Mouse (Mus musculus) MEL-GATA-1-ER (cell line): Measurements from ENCODE around the gene Tunar.

Experiments
- DNase-seq: peaks from one replicate; pipeline ENCODE4 v3.0.0-alpha.2; 2012; ENCODE audit warnings: low read depth; ENCODE audit errors: extremely low read depth

Gene Tunar

DNA sequence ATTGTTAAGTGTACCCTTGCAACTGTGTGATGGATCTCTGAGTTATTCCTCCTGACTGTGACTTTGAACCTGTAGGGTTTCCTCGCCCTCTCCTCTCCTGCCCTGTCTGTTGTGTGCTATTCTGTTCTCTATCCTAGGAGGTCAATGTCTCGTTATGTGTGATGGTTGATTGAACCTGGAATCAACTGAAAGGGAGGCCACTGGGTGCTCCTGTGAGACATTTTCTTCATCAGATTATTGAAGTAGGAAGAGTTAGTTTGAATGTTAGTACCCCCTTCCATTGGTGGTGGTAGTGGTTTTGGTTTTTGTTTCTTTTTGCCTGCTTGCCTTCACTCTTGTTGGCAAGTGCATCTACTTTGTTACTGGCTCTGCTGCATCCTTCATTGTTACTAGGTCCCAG is at the start of gene Tunar:
Gene Tunar, plus strand, starts transcription at position 301 of the 400 bp plus-strand sequence.
- DNase-seq: no peak

DNA sequence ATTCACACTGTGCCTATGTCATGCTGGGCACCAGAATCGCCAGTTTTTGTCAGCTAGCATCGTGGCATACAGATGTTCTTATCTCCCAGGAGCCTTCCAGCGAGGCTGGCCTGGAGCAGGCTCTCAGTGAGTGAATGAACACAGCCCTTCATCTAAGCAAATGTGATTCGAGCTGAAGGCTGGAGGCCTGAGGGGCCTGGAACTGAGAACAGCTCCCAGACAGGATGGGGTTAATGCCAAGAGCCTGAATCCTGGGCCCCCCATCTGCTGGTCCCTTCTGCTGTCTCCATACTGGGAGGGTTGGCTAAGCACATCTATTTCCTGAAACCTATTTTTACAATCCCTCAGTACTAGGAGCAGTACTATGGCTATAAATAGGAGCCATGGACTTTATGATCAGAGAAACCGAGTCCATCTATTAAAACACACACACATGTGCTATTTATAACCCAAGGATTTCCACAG is 21.1 kb upstream of the Tunar start:
- DNase-seq: no peak

DNA sequence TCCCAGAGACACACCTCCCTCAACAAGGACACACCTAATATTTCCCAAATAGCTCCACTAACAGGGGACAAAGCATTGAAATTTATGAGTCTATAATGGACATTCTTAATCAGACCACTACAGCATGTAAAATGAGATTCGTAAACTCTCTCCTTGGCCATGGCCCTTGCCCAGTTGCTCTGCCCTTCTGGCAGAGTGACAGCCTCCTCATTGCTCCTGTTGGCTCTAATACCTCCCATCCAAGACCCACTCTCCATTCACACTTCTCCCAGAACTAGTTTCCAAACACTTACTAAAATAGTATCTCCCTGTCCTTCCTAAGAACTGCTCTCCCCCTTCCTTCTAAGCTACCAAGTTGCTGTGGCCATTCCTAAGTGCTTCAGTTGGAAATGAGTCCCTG is 19.3 kb upstream of the Tunar start:
- no peak for DNase-seq

DNA sequence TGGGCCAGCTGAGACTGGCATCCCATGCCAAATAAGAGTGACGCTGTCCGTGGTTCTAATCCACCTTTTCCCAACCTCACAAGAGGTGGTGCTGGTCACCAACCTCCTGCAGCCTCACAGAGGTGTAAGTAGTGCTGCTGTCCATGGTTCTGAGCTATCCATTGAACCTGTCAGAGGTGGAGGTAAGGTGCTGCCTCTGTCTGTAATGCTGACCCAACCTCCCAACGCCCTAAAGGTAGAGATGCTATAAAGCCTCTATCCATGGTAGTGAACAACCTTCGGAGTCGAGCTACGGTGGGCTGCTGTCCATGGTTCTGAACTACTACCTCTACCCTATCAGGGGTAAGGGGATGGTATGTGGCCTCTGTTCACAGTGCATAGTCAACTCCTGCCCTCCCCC is 11.5 kb upstream of the Tunar start:
- no peak for DNase-seq

DNA sequence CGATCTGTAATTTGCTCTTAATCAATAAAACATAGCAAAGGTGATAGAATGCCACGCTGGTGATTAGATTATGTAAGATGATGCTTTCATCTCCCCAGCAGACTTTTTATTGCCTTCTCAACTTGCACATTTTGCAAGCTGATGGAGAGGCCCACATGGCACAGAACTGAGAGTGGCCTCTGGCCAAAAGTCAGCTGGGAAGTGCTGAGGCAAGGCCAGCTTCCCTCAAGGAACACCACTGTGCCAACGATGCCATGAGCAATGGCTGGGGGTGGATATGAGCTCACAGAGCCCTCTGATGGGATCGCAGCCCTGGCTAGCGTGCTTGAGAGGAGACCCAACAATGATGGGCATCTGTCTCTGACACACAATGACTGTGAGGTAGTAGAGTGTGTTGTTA is 6.6 kb upstream of the Tunar start:
- no peak for DNase-seq

DNA sequence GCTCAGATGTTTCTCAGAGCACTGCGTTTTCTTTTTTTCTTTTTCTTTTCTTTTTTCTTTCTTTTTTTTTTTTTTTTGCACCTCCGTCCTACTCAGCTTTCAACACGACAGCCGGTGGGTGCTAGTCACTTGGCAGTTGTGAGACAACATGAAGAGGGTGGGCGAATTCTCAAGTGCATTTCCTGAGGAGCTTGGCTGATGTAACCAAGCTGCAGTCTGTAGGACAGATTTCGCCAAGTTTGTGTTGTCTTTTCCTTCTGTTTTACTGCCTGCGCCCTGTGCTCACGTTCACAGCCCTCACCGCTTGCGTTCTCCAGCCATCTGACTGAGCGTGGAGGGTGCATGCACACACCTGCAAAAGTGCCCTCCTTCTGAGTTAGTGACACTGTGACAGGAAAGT is 5.3 kb upstream of the Tunar start:
- no peak for DNase-seq

DNA sequence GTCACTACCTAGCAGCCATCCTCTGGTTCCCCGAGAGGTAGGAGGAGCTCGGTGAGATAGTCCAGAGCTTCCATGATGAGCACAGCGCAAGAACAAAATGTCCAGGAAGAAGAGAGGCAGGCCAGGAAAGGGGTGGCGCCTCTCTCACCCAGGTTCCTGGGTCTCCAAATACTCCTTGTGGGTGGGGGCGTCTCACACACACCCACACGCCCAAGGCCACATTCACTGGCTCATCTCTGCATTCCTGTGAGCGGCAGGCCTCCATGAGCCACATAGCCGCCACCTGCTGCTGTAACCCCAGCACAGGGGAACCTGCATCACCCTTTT is 2.4 kb downstream of the Tunar start:
- DNase-seq: no peak

DNA sequence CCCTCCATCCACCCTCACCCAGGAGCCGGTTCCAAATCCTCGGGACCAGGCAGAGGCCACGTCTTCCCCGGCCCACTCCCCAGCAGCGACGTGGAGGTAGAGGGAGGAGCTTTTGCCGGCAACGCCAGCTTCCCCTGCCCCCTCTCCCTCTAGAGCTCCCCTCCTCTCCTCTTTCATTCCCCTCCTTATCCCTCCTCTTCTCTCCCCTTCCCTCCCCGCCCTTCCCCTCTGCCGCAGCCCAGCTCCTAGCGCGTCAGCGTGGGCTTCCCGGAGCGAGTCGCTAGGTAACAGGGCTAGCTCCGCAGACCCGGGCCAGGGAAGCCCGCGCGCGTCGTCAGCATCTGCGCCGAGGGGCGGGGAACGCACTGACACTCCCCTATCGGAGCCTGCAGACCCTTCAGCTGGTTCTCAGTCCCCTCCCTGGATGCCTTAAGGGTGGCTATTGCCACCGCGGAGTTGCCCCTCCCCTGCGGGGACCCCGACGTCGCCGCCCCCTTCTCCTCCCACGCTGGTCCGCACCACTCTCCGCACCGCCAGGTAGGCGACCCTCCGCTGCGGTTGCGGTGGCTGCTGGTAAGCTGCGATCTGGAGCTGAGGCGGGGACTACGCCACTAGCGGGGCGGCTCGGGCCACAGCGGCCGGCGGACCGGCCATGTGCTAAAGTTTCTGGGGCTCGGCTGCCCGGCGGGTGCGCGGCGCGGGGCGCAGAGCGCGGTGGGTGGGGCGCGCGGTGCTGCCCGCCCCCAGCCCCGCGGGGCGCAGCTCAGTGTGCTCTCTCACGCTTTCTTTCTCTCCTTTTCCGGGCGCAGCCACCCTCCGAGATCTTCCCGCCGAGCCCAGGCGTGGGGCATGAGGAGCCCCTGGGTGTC is 3.0 kb downstream of the Tunar start:
- DNase-seq: no peak

DNA sequence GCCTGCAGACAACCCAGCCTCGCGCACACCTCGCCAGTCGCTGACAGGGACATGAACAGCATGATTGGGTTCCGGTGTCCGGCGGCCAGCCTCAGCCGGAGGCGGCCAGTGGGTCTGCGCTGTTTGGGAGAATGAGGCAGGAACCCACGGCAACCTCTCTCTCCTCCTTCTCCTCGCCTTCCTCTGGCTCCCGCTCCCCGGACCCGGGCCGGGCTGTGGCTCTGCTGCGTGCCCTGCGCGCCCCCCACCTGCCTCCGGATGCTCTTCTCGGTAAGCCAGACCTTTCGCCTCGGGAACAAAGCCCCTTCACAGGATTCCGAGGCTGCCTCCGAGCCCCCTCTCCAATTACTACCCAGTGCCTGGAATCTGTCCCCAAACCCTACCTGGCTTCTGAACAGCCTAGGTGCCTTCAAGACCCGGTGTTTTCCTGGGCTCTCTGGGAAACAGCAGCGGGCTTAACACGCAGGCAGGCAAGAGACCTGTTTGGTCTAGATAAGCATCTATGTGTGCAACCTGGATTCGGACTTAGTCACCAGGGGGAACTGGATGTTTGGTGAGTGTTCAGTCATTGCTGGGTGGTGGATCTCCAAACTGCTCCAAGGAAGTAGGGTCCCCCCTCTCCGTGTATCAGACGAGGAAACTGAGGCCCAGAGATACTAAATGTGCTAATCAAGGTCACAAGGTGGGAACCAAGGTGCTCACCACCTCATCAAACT is 3.8 kb downstream of the Tunar start:
- no peak for DNase-seq

DNA sequence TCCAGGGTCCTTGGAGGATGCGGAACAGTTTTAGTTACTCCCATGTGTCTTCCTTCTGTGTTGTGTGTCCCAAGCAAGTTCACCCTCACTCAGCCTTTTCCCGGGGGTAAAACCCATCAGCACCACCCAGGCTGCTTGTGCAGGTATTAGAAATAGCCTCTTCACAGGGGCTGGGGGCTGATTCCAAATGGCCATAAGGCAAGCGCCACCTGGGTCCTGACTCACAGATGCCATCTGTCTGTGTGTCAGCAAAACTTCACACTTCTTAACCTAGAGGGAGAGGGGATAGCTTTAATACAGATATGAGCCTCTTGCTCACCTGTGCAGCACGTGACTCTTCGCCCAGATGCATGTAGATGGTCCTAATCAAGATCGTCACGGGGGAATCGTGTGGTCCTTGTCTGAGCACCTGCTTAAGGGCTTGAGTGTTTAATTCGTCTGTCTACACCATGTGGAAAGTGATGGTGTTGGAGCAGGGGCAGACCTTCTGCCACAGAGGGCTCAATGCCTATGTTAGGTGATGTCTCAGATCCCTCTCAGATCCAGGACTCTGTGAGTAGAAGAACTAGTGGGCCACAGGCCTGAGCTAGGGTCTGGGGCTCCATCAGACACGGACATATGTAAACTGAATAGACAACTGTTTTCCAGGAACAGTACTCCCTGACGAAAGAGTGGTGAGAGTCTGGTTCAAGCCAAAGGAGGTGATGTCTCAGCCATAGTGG is 4.7 kb downstream of the Tunar start:
- DNase-seq: no peak

DNA sequence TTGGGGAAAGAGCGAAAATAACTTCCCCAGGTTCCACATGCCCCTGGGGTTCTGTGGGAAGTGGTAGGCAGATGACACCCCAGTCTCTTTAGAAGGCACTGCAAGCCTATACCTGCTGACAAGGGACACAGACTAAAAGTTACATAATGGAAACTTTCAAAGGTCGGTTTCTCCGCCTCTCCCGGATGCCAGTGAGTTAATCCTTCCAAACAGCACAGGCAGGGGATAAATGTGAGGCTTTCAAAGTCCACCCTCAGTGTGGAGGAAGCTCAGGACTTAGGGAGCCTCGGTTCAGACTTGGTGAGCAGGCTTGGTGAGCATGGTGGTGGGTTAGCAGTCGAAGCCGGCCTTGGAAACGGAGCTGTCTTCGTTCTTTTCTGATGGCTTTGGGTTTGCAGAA is 7.9 kb downstream of the Tunar start:
- no peak for DNase-seq

DNA sequence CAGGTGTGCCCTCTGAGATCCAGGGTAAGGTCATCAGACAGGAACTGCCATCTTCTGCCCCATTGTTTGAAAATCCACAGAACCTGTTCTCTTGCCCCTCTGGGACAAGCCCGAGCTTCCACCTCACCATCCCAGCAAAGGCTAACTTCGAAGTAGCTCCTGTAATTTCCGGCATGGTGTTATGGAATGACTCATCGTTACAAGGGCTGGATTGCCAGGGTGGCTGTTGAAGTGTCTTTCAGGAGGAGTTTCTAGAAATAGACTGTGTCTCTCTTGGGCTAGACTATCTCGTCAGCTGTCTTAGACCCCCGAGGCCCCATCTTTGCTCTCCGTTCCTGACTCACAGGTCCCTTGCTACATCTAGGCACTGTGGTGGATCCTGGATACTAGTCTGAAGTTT is 10.8 kb downstream of the Tunar start:
- no peak for DNase-seq

DNA sequence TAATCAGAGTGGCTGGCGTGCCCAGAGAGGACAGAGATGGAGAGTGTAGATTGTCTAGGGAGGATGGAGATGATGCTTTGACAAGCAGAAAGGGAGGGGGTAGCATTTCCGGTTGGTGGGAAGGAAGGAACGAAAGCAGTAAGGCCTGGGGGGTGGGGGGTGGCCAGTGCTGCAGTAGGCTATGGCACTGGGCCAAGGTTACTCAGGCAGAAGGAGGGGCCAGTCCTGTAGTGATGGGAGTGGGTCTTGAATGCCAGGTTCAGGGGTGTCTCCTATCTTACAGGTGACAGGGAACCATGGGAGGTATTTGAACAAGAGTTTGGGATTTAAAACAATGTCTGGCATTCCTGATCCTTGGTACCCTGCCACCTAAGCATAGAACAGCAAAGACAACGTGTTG is 13.2 kb downstream of the Tunar start:
- no peak for DNase-seq

DNA sequence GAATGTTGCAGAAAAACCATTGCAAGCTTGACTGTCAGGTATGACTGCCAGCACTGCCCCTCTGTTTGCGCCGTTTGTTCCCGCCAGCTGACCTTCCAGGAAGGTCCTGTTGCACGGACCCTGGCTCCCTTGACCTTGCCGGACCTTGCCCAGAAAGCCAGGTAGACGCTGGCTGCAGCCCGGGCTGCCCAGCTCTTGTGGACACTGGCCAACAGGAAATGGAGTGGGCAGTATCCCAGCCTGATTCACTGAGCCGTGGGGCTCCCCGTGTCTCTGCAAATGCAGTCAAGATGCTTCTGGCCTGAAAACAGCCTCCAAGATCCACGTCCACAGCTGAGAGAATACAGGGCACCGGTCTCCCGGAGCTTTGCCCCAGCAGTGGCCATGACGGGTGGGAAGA is 13.6 kb downstream of the Tunar start:
- DNase-seq: no peak

DNA sequence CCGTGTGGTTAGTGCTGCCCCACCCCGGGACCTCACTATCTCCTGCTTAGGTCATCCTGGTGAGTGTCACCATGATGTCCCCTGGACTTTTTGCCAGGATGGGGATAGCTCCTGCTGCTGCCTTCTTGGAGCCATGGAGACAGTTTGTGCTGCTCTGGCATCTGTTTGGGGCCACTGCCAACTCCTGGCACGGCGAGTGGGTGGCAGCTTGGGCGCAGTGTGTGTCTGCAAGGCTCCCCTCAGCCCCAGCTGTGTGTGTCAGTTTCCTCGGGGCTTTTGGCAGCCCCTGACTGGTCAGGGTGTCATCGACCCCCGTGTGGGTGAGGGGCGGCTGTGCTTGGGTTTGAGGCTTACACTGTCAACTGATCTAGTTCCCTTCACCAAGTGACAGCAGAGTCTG is 20.6 kb downstream of the Tunar start:
- DNase-seq: no peak

DNA sequence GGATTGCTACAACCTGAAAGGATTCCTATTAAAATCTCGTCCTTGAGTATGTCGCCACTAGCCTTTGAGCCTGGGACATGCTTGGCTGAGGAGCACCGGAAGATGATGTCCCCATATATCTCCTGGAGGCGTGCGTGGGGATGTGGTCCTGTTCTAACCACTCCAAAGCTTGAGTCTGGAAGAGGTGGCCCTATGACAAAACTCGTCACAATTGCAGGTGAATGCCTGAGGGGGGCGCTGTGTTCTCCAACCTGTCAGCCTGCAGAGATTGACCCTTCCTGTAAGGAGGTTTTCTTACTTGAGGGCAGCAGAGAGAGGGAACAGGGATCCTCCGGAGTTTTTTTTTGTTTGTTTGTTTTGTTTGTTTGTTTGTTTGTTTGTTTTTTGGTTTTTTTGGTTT is 21.1 kb downstream of the Tunar start:
- DNase-seq: no peak

DNA sequence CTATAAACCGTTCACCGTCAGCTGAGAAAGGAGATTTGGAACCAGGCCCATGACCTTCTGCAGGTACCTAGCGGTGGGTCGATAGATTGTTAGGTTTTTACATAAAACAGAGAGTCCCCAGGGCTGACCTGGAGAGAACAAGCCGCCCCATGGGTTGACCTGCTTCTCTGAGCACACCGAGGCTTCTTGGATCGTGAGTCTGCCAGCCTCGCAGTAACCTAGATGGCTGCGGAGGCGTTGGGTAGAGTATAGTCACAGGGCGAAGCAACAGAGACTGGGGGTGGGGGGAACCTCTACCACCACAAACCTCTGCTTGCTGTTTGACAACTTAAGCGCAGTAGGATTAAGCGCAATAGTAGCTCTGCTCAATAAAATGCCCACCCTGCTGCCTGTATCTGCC is 23.1 kb downstream of the Tunar start:
- DNase-seq: no peak

DNA sequence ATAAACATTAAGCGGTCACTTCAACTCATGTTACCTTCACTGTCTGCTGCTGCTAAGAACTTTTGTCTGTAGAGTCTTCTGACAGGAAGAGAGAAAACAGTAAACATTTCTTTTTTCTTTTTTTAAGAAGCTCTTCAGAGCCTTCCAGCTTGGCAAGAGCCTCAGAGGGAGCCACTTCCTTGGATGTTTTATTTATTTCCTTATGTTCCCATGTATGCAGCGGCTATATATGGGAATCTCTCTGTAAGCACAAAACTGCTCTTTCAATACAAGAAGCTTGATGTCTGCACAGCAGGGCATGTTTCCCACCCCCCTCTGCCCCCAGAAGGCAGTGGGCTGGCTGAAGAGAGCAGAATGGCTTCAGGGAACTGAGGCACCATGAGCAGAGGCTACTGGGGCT is 30.0 kb downstream of the Tunar start:
- DNase-seq: no peak

DNA sequence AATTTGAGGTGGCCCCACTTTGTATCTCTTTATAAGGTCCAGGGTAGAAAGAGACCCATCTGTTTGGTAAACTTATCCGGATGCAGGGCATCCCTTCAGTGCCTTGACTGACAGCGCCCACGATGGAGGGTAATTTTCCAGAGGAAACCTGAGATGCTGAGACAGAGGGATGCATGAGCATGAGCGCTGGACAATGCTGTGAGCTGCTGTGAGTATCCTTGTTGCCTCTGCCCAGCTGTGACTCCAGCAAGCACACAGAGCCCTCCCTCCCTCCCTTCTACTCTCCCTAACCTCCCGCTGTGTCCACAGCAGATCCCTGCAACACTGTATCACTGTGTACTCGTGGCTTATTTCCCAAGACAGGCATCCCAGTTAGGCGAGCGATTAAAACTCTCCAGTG is 40.9 kb downstream of the Tunar start:
- no peak for DNase-seq

DNA sequence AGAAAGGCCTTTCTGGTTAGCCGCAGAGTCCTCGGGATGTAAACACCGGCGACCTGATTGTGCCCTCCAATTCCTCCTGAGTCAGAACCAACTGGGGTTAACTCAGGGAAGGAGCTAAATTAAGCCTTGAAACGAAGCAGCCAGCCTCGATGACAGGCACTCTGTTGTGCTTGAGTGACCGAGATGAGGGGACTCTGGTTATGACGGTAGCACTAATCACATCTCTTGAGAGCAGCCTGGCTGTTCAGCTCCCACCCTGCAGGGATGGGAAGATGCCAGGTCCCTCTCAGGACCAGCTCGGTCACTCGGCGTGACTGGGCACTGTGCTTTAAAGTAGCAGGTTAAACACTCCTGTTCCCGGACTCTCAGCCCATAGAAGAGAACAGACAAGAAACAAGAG is 43.3 kb downstream of the Tunar start:
- DNase-seq: no peak

DNA sequence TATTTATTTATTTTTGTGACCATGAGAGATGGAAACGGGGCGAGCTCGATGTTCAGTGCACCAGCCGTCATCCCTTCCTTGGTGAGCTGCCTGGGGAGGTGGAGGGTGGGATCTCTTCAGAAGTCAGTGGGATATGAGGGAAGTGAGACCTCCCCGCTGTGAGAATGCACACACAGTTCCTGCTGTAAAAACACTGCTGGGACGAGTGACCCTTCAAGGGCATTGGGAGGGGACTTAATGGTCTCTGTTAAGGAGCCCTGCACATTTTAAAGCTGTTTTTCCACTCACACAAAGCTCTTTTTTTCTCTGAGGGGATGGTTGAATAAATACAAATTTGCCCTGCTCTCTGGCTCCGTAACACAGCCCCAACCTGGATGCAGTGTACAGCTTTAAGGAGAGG is 49.1 kb downstream of the Tunar start:
- no peak for DNase-seq

DNA sequence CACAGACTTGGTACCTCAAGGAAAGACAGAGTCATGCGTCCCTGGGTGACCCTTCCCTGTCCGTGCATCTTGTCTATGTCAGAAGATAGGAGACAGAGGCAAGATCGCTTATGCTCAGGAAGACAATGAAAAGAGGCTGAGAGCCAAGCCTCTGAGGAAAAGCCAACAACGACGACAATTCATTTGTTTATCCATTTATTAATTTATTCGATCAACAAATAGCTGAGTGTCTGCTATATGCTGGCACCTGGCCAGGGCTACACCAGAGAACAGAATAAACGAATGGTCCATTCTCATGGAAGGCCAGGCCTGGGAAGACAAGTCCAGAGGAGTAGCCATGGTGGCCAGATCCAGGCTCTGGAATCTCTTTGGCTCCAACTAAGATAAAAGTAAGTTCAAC is 61.0 kb downstream of the Tunar start:
- no peak for DNase-seq
